Mouse (Mus musculus) liver, adult 2 months (tissue): ENCODE data around the gene Selplg. TPM values are rescaled to one million over a fixed set of nuclear protein-coding genes. Genes with fewer than 3 reads are reported as not detected.

Experiments used
- DNase-seq: peaks from one replicate; pipeline ENCODE4 v3.0.0-alpha.2; 2011; ENCODE audit warnings: low read depth, low spot score; ENCODE audit errors: extremely low read depth
- H3K27ac ChIP-seq: fragments of 200-500 bp; replicated peaks from 2 replicates; pipeline ENCODE4 v1.5.1; 2012; ENCODE audit warnings: low read depth, mild to moderate bottlenecking, control low read depth, inconsistent platforms, low read length; ENCODE audit not compliant: insufficient read depth
- H3K27me3 ChIP-seq: fragments of 200-500 bp; 2 replicates; pipeline ENCODE4 v1.6.1; 2012; ENCODE audit warnings: mild to moderate bottlenecking, moderate library complexity, low read length, inconsistent platforms; ENCODE audit not compliant: control insufficient read depth, insufficient read depth
- H3K36me3 ChIP-seq: fragments of 200-500 bp; 2 replicates; pipeline ENCODE4 v1.6.1; 2012; ENCODE audit warnings: low read length, inconsistent platforms; ENCODE audit not compliant: control insufficient read depth, insufficient read depth
- H3K4me1 ChIP-seq: fragments of 200-500 bp; 2 replicates; pipeline ENCODE4 v1.6.1; 2011; ENCODE audit warnings: low read length; ENCODE audit not compliant: control insufficient read depth, insufficient read depth
- H3K4me3 ChIP-seq: fragments of 200-500 bp; 2 replicates; pipeline ENCODE4 v1.5.1; 2011; ENCODE audit warnings: low read depth, mild to moderate bottlenecking, control low read depth, low read length, moderate library complexity; ENCODE audit not compliant: insufficient read depth
- H3K79me2 ChIP-seq: fragments of 200-500 bp; 2 replicates; pipeline ENCODE4 v1.6.1; 2012; ENCODE audit warnings: inconsistent platforms, mild to moderate bottlenecking, low read length, moderate library complexity; ENCODE audit not compliant: control insufficient read depth, insufficient read depth
- H3K9ac ChIP-seq: fragments of 200-500 bp; 2 replicates; pipeline ENCODE4 v1.6.1; 2012; ENCODE audit warnings: low read depth, mild to moderate bottlenecking, control low read depth, inconsistent platforms, low read length
- CTCF ChIP-seq: fragments of 200-500 bp; IDR thresholded peaks from 2 replicates; pipeline ENCODE4 v1.5.1; 2011; ENCODE audit warnings: low read depth, low read length, control low read depth
- POLR2A ChIP-seq: fragments of 200-500 bp; IDR thresholded peaks from 2 replicates; pipeline ENCODE4 v1.6.1; 2011; ENCODE audit warnings: low read length, control low read depth; ENCODE audit not compliant: insufficient read depth; ENCODE audit errors: extremely low read depth
- WGBS: fragments of 180-500 bp; shearing (Covaris S2); methylation state at CpG from one replicate; pipeline ENCODE4 v1.1.7; 2018; 5-methylcytosine and 5-hydroxymethylcytosine counted together
- polyA plus RNA-seq: library from polyadenylated mRNA; depleted of rRNA; stranded (reverse); fragments of >200 nt; gene quantifications from 2 replicates; pipeline ENCODE4 v1.2.3, GENCODE M21; 2012; rRNA removed
- total RNA-seq: library from RNA; depleted of rRNA; stranded (reverse); fragments of >200 nt; gene quantifications from 2 replicates; pipeline ENCODE4 v1.2.3, GENCODE M21; 2014; rRNA removed

Selplg gene
- total RNA-seq (1.1 and 2.3 TPM in 2 replicates), polyA plus RNA-seq (5.4 and 6.2 TPM in 2 replicates)

GRCm38 (mm10) chr5:113832490-113832901, at the start of gene Selplg:
TSS of gene Selplg (minus strand) at chr5:113832644.
- H3K4me1 ChIP-seq, result no peaks in the 10 kb centered on the region
- no peak within 1 kb of the TSS for H3K4me3 ChIP-seq
- no peak for DNase-seq
- no peak within 1 kb of the TSS for H3K27ac ChIP-seq
- H3K79me2 ChIP-seq, result no peaks in the 10 kb centered on the region
- TF ChIP-seq CTCF (no peak), POLR2A (no peak)
- 52% methylated on average over 8 of the region's 8 CpGs for WGBS
- no peaks in the 10 kb centered on the region for H3K36me3 ChIP-seq
- no peaks in the 10 kb centered on the region for H3K27me3 ChIP-seq
- H3K9ac ChIP-seq, result no peak within 1 kb of the TSS

- Histone ChIP-seq H3K4me1 (peaks cover 5% of the 10 kb centered on the region; the same call in 1 of the 2 replicates), H3K36me3 (no peaks in the 10 kb centered on the region), H3K9ac (no peak overlapping the region), H3K27ac (no peak overlapping the region), H3K27me3 (no peaks in the 10 kb centered on the region), H3K4me3 (no peak overlapping the region), H3K79me2 (peaks cover 8% of the 10 kb centered on the region; the same call in 1 of the 2 replicates)
- 89% methylated on average over 14 of the region's 14 CpGs for WGBS
- DNase-seq, result no peak
- no peak for TF ChIP-seq CTCF
- TF ChIP-seq POLR2A, result no peak
These were observed 48.7 kb upstream of the Selplg start for GRCm38 (mm10) chr5:113881136-113881535.

- no peaks in the 10 kb centered on the region for H3K36me3 ChIP-seq
- 93% methylated on average over 17 of the region's 17 CpGs for WGBS
These were observed 46.6 kb upstream of the Selplg start for GRCm38 (mm10) chr5:113878943-113879617.

GRCm38 (mm10) chr5:113877565-113877964, 45.1 kb upstream of the Selplg start:
- peaks cover 9% of the 10 kb centered on the region; the same call in 1 of the 2 replicates for H3K79me2 ChIP-seq
- 40% methylated on average over 3 of the region's 3 CpGs for whole genome bisulfite sequencing
- H3K4me3 ChIP-seq, result no peak overlapping the region
- no peak overlapping the region for H3K9ac ChIP-seq
- no peaks in the 10 kb centered on the region for H3K27me3 ChIP-seq
- TF ChIP-seq POLR2A, result no peak
- TF ChIP-seq CTCF, result no peak
- DNase-seq, result no peak
- H3K36me3 ChIP-seq, result no peaks in the 10 kb centered on the region
- H3K4me1 ChIP-seq, result peaks cover 2% of the 10 kb centered on the region; the same call in 1 of the 2 replicates
- no peak overlapping the region for H3K27ac ChIP-seq

More at GRCm38 (mm10) chr5:113878943-113879617, 46.6 kb upstream of the Selplg start:
- TF ChIP-seq POLR2A (no peak), CTCF (no peak)
- Histone ChIP-seq H3K79me2 (peaks cover 6% of the 10 kb centered on the region; the same call in 1 of the 2 replicates), H3K27me3 (no peaks in the 10 kb centered on the region), H3K4me3 (no peak overlapping the region), H3K9ac (no peak overlapping the region), H3K27ac (no peak overlapping the region), H3K4me1 (peaks cover 5% of the 10 kb centered on the region; the same call in 1 of the 2 replicates)
- no peak for DNase-seq

- no peak for DNase-seq
- H3K9ac ChIP-seq, result no peak overlapping the region
- H3K4me1 ChIP-seq, result peaks cover 2% of the 10 kb centered on the region; the same call in 1 of the 2 replicates
- no peaks in the 10 kb centered on the region for H3K36me3 ChIP-seq
- H3K27me3 ChIP-seq, result no peaks in the 10 kb centered on the region
- no peak for TF ChIP-seq POLR2A
- no peak for TF ChIP-seq CTCF
- H3K4me3 ChIP-seq, result no peak overlapping the region
- peaks cover 9% of the 10 kb centered on the region; the same call in 1 of the 2 replicates for H3K79me2 ChIP-seq
- 98% methylated on average over 7 of the region's 7 CpGs for WGBS
- H3K27ac ChIP-seq, result no peak overlapping the region
These were observed 43.7 kb upstream of the Selplg start for GRCm38 (mm10) chr5:113876176-113876575.

- no peak overlapping the region for H3K9ac ChIP-seq
- peaks cover 2% of the 10 kb centered on the region; the same call in 1 of the 2 replicates for H3K4me1 ChIP-seq
- 95% methylated on average over 4 of the region's 4 CpGs for WGBS
- no peak for TF ChIP-seq CTCF
- TF ChIP-seq POLR2A, result no peak
- H3K36me3 ChIP-seq, result no peaks in the 10 kb centered on the region
- H3K27me3 ChIP-seq, result no peaks in the 10 kb centered on the region
- peaks cover 9% of the 10 kb centered on the region; the same call in 1 of the 2 replicates for H3K79me2 ChIP-seq
- no peak overlapping the region for H3K4me3 ChIP-seq
- no peak overlapping the region for H3K27ac ChIP-seq
- DNase-seq, result no peak
These were observed 43.2 kb upstream of the Selplg start for GRCm38 (mm10) chr5:113875625-113876024.
